Mouse (Mus musculus): ENCODE results near the gene Pde4d.

The Pde4d gene

DNA sequence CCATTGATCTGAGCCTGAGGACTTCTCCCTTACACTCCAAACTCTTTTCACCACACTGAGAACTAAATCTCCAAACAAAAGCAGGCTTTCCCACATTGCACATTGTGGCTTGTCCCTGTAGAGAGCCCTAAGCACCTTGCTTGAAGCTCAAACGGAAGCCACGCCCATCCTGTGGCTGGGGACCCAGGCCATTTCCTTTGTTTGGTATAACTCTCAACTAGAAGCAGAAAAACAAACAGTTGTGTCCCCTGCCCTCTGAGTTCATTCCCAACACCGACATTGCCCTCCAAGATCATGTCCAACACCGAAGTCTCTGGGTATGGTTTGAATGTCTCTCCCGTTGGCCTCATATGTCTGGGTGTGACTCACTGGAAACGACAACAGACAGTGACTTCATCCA lies 759.7 kb downstream of the Pde4d start:
- no peak for DNase-seq

DNA sequence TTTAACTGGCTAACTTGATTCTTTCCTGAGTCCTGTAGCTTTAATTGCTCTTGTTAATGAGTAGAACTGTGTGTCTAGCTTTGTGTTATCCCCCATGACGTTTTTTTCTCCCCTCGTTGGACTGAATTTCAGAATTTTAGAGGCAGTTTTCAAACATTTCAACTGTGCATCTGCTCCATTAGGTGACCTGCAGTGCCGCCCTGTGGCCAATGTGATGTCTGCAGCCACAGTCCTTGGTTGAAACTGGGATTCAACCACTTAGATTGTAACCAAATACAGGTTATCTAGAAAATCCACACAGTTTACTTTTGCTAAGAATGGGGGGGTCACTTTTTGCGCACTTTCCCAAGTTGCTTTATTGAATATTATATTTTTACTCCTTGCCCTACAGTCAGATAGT lies 760.7 kb downstream of the Pde4d start:
- peak; percentile 82 for DNase-seq

DNA sequence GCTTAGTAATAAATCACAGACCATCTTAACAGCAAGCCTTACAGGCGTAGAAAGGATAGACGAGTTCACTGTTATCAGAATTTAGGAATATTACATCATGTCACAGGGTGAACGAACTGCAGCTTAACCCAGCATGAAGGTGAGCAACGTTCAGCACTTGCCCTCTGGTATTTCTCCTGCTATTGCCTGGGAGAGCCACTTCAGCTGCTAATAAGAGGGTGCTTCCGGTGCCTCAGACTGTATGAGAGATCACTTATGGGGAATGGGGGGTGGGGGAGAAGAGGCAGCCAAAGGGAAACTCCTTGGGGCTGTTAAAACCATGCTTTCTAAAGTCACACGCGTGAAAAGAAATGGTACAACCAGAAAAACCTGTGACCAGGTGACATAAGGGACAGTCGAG lies 761.7 kb downstream of the Pde4d start:
- DNase-seq: no peak

- no peak for DNase-seq
Observed at GRCm38 (mm10) chr13:109211941-109212487, 762.3 kb downstream of the Pde4d start.

DNA sequence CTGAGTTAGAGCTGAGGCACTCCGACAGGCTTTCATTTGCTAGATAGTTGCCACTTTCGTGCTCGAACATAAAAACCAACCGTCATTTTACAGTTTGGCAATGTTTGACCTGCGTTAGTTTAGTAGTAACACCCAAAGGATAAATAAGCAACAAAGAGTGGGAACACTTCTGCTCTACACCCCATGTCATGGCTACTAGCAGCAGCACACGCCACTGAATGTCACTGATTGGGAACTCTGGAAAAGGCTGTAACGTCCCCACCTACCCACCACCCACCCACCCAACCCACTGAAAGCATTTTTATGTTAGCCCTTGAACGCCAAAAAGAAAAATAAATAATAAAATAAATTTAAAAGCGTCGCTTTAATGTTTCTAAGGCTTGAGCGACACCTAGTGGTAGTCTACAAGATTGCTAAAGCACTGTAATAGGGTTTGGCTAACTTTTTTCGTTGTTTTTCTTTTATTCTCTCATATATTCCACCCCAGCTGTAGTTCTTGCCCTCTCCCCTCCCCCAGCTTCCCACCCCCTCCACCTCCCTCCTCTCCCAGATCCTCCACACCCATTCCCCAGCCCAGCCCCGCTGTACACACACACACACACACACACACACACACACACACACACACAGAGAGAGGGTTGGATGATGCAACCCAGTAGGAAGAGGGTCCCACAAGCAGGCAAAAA lies 763.2 kb downstream of the Pde4d start:
- DNase-seq: no peak

- DNase-seq: no peak
Observed at GRCm38 (mm10) chr13:109219019-109219725, 769.4 kb downstream of the Pde4d start.

GRCm38 (mm10) chr13:109228967-109229617 lies 779.3 kb downstream of the Pde4d start:
- peak; percentile 34 for DNase-seq

- DNase-seq: no peak
Observed at GRCm38 (mm10) chr13:109229618-109230334, 780.0 kb downstream of the Pde4d start.

DNA sequence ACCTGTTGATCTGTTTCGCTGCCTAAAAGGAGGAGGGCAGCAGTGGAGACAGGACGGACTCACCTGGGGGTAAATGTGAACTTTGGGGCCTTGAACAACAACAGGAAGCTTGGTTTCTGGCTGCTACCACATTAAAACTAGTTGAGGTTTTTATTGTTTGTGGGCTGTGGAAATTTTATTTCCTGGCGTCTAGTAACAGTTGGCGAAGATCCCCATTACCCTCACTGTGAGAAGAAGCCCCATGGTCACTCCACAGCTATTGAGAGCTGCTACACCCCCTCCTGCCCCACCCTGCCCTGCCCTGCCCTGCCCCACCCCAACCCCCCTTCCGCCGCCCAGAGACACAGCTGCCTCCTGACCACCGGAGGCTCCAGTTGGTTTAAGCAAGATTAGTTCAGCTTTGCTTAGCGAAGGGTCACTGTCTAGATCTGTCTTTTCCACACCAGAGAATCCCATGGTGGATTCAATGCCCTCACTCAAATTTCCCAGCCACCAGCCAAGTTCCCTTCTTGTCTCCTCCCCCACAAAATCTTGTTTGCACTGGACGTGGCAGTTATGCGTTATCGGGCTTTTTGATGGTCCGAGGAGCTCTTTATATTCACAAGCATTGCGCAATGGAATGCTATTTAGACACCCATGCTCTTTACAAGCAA lies 780.7 kb downstream of the Pde4d start:
- DNase-seq: no peak

DNA sequence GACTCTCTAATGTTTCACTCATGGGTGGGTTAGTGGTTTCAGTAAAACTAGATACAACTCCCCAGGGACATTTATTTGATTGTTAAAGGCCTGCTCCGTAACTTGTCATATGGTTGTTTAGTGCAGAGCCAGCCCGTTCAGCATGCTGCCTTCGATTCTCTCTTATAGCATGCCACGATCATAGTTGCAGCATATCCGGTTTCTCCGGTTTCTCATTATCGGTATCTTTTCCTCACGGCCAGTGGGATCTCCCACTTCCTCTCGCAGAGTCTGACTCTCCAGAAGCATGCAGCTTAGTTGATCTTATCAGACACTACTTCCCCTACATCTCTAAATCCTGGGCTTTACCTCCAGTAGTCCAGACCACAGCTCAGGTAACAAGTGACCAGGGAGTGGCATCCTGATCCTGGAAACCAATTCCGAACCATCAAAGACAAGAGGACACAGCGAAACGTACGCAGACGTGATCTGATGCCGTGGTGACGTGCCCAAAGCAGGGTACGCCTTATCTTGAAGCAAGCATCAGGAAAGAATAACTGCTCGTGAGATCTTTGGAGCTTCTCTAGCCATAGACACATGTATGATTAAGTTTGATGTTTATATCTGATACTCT lies 782.2 kb downstream of the Pde4d start:
- no peak for DNase-seq

GRCm38 (mm10) chr13:109232531-109232930 lies 782.8 kb downstream of the Pde4d start:
- no peak for DNase-seq

DNA sequence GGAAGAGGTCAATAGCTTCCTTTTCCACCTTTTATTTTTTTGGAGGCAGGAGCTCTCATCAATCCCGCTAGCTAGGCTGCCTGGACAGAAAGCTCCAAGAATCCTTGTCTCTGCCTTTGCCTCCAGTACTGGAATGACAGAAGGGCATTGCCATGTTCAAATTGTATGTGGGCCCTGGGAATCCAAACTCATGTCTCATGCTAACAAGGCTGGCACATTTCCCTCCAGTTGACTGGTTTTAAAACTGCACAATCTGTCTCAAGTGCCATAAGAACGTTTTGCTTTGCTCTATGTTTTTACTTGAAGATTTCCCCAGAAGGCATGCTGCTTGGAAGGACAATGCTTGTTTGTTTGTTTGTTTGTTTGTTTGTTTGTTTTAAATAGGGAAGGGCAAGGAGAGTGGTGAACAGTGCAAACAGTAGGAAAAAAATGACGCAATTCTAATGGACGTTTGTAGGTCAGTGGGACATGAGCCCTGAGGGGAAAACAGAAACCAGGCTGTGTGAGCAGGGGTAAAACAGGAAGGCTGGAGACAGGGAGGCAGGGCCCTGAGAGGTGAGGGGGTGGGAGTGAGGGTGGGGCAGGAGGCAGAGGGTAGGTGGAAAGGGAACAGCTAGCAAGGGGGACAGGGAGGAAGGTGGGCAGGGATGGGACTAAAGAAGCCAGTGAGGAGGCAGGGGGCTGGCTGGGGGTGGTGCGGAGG lies 784.3 kb downstream of the Pde4d start:
- DNase-seq: no peak

- no peak for DNase-seq
Observed at GRCm38 (mm10) chr13:109236047-109236446, 786.3 kb downstream of the Pde4d start.

DNA sequence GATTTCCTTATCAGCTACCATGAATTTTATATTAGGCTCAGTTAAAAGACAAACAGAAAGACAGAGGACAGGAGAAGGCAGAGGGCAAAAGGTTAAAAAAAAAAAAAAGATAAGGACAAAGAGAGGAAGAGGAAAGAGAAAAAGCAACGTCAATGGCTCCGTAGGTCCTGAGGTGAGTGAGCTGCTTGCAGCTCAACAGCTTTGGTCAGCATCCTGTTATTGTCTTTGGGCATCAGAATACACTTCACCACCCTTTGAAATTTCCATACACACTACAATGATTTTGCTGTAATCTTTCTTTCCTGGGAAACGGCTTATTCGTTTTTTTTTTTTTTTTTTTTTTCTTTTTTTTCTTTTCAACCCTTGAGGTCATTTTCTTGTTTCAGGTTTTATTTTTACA lies 788.9 kb downstream of the Pde4d start:
- DNase-seq: no peak

DNA sequence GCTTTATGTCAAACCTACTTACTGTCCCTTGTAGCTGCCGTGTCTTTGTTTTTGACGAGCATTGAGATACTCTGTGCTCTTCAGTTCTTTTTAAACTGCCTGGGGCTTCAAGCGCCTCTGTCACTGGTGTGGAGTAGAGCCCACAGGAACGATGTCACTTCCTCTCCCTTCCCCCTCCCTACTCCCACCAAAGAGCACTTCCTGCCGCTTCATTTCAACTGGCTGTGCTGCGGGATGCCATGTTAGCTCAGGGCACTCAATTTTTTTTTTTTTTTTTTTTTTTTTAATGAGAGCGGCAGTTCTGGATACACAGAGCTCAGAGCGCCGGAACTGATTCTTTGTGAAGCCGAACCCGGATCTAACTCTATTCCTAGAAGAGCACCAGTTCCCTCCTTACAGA lies 789.5 kb downstream of the Pde4d start:
- peak; percentile 11 for DNase-seq

- DNase-seq: no peak
Observed at GRCm38 (mm10) chr13:109242456-109243050, 792.8 kb downstream of the Pde4d start.

GRCm38 (mm10) chr13:109243160-109243559 lies 793.4 kb downstream of the Pde4d start:
- DNase-seq: no peak

DNA sequence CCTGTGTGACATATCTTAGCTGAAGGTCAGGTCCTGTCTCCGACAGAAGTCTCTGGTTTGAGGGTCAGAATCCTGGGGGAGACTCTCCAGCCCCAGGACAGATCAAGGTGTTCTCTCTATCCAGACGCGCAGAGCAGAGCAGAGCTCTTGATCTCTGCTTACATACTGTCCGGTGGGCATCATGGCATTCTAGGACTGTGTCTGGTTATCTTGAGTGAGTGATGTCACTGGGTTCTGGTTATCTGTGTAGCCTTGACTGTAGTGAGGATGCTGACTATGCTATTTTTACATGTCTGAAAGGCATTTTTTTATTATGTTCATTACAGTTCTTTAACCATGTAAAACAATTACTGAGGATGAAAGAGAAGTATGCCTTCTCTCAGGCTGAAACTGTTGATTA lies 797.3 kb downstream of the Pde4d start:
- no peak for DNase-seq

DNA sequence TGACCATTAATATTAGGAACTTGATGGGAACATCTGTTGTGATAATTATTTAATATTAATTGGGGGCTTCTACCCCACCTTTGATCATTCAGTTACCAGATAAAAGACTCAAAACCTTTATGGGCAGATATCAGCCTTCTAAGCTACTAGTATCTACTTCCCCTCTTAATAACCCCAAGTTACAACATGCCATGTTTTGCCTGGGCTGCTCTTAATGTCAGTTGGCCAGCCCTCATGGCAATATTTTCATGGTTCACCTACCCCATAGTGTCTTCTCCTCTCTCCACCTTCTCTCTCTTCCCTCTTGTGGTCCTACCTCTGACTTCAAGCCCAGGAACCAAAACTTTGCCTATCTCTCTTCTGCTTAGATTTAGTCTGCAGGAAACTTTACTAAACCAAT lies 799.6 kb downstream of the Pde4d start:
- DNase-seq: no peak

DNA sequence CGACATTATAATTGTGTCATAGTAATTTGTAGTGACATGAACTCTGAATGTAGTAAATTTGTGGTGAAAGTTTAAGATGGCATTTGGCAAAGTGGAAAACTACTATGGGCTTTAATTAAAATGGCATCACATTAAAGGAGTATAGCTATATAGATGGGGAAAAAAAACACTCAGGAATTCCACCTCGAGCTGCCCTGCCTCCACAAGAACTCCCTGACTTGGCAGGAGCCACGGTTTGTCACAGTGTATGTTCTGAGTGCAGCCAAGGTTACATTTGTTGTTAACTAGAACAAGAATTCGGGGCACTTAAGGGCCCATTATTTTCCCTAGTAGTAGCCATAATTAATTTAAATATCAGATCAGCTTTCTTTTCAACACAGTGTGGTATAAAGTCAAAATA lies 805.9 kb downstream of the Pde4d start:
- peak; percentile 30 for DNase-seq

DNA sequence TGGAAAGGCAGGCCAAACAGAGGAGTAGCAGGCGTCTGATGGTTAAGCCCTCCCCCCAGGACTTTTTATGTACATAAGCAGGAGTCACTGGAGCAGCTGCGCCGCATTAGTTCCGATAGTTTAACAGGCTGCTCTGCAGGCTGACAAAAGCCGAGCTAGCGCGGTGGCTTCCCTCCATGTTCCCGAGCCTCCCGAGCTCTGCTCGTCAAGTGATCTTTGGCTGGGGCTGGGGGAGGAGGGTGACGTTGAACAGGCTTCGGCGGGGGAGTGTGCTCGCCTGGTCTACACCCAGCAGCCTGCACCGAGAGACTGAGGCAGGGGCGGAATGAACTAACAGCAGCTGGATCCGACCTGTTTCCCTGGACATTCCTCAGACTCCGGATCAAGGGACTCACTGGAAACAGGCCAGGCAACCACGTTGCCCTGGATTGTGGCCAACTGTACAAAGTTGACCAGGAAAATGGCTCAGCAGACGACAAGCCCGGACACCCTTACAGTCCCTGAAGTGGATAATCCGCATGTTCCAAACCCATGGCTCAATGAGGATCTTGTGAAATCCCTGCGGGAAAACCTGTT lies 810.6 kb downstream of the Pde4d start:
- DNase-seq: peak; percentile 93
